Mouse (Mus musculus): Measurements from ENCODE around the gene Sp2. TPM values are rescaled to one million over a fixed set of nuclear protein-coding genes. Genes with fewer than 3 reads are reported as not detected.

The Sp2 gene
- polyA plus RNA-seq, 1 experiment from 2014 or later: 13.0 TPM

GRCm38 (mm10) chr11:96968476-96968875 is 14.3 kb downstream of the Sp2 start:
- Histone ChIP-seq H3K36me3 (peaks cover 24% of the 10 kb centered on the region), H3K4me2 (peak overlapping the region; percentile 64), H3K9me3 (replicated peaks) (no peaks in the 10 kb centered on the region), H3K9ac (peak overlapping the region; percentile 64), H3K27me3 (no peaks in the 10 kb centered on the region), H3K4me3 (replicated peaks) (peak overlapping the region; percentile 33; the same call in 1 of the 2 replicates), H3K4me1 (replicated peaks) (peaks cover 92% of the 10 kb centered on the region), H3K27ac (peak overlapping the region; percentile 88)
- ATAC-seq (ENCODE audit: low read depth) (peak; percentile 13; the same call in 1 of the 2 replicates), DNase-seq (no peak)
- 50% methylated on average over 6 of the region's 6 CpGs for WGBS (ENCODE audit: insufficient replicate concordance)

- peak; percentile 14 for ATAC-seq (ENCODE audit: low read depth)
- H3K9ac ChIP-seq: peak overlapping the region; percentile 64
- peaks cover 93% of the 10 kb centered on the region for H3K4me1 ChIP-seq (replicated peaks)
- H3K27me3 ChIP-seq: no peaks in the 10 kb centered on the region
- WGBS (ENCODE audit: insufficient replicate concordance): 23% methylated on average over 11 of the region's 11 CpGs
- H3K27ac ChIP-seq: peak overlapping the region; percentile 88
- peak overlapping the region; percentile 64 for H3K4me2 ChIP-seq
- peaks cover 31% of the 10 kb centered on the region for H3K36me3 ChIP-seq
- H3K4me3 ChIP-seq (replicated peaks): peak overlapping the region; percentile 33
- DNase-seq: no peak
- no peaks in the 10 kb centered on the region for H3K9me3 ChIP-seq (replicated peaks)
Measured at GRCm38 (mm10) chr11:96967544-96968269, 15.1 kb downstream of the Sp2 start.

GRCm38 (mm10) chr11:96966914-96967543 is 15.7 kb downstream of the Sp2 start:
- Histone ChIP-seq H3K9me3 (replicated peaks) (no peaks in the 10 kb centered on the region), H3K4me3 (replicated peaks) (peak overlapping the region; percentile 33), H3K27ac (peak overlapping the region; percentile 88), H3K4me1 (replicated peaks) (peaks cover 93% of the 10 kb centered on the region), H3K27me3 (no peaks in the 10 kb centered on the region), H3K36me3 (peaks cover 38% of the 10 kb centered on the region), H3K4me2 (peak overlapping the region; percentile 64), H3K9ac (peak overlapping the region; percentile 64)
- DNase-seq (no peak), ATAC-seq (ENCODE audit: low read depth) (0 out of 2 replicates have a peak, but pooled peaks have one; percentile 17)
- 27% methylated on average over 13 of the region's 13 CpGs for WGBS (ENCODE audit: insufficient replicate concordance)

GRCm38 (mm10) chr11:96966172-96966571 is 16.6 kb downstream of the Sp2 start:
- H3K27me3 ChIP-seq: no peaks in the 10 kb centered on the region
- peak overlapping the region; percentile 64; the same call in 1 of the 2 replicates for H3K4me2 ChIP-seq
- no peak overlapping the region for H3K4me3 ChIP-seq (replicated peaks)
- H3K4me1 ChIP-seq (replicated peaks): peaks cover 93% of the 10 kb centered on the region
- H3K27ac ChIP-seq: peak overlapping the region; percentile 88
- H3K9ac ChIP-seq: peak overlapping the region; percentile 64; the same call in 1 of the 2 replicates
- DNase-seq: no peak
- H3K9me3 ChIP-seq (replicated peaks): no peaks in the 10 kb centered on the region
- no peak for ATAC-seq (ENCODE audit: low read depth)
- peaks cover 46% of the 10 kb centered on the region for H3K36me3 ChIP-seq
- WGBS (ENCODE audit: insufficient replicate concordance): 68% methylated on average over 3 of the region's 3 CpGs

GRCm38 (mm10) chr11:96963580-96963979 is 19.2 kb downstream of the Sp2 start:
- no peaks in the 10 kb centered on the region for H3K9me3 ChIP-seq (replicated peaks)
- H3K4me1 ChIP-seq (replicated peaks): peaks cover 83% of the 10 kb centered on the region
- H3K4me2 ChIP-seq: no peak overlapping the region
- H3K36me3 ChIP-seq: peaks cover 66% of the 10 kb centered on the region
- H3K4me3 ChIP-seq (replicated peaks): no peak overlapping the region
- 32% methylated on average over 8 of the region's 8 CpGs for WGBS (ENCODE audit: insufficient replicate concordance)
- ATAC-seq (ENCODE audit: low read depth) (peak; percentile 63), DNase-seq (peak; percentile 74)
- H3K27me3 ChIP-seq: no peaks in the 10 kb centered on the region
- H3K27ac ChIP-seq: peak overlapping the region; percentile 88
- peak overlapping the region; percentile 27; the same call in 1 of the 2 replicates for H3K9ac ChIP-seq

GRCm38 (mm10) chr11:96957061-96957805 is 25.5 kb downstream of the Sp2 start:
- Histone ChIP-seq H3K27me3 (no peaks in the 10 kb centered on the region), H3K36me3 (peaks cover 99% of the 10 kb centered on the region), H3K4me3 (replicated peaks) (no peak overlapping the region), H3K4me1 (replicated peaks) (peaks cover 85% of the 10 kb centered on the region), H3K4me2 (peak overlapping the region; percentile 57), H3K9ac (peak overlapping the region; percentile 67), H3K9me3 (replicated peaks) (no peaks in the 10 kb centered on the region), H3K27ac (peak overlapping the region; percentile 93)
- peak; percentile 43 for ATAC-seq (ENCODE audit: low read depth)
- DNase-seq: no peak
- WGBS (ENCODE audit: insufficient replicate concordance): 86% methylated on average over 10 of the region's 10 CpGs

- peak overlapping the region; percentile 57 for H3K4me2 ChIP-seq
- H3K9me3 ChIP-seq (replicated peaks): no peaks in the 10 kb centered on the region
- peak overlapping the region; percentile 93 for H3K27ac ChIP-seq
- peaks cover 85% of the 10 kb centered on the region for H3K4me1 ChIP-seq (replicated peaks)
- H3K36me3 ChIP-seq: peaks cover 99% of the 10 kb centered on the region
- WGBS (ENCODE audit: insufficient replicate concordance): 30% methylated on average over 20 of the region's 20 CpGs
- DNase-seq (peak; percentile 80), ATAC-seq (ENCODE audit: low read depth) (peak; percentile 89)
- H3K4me3 ChIP-seq (replicated peaks): peak overlapping the region; percentile 25; the same call in 1 of the 2 replicates
- no peaks in the 10 kb centered on the region for H3K27me3 ChIP-seq
- H3K9ac ChIP-seq: peak overlapping the region; percentile 67
Measured at GRCm38 (mm10) chr11:96956009-96956724, 26.6 kb downstream of the Sp2 start.

GRCm38 (mm10) chr11:96955094-96955493 is 27.7 kb downstream of the Sp2 start:
- no peak overlapping the region for H3K4me3 ChIP-seq (replicated peaks)
- DNase-seq (no peak), ATAC-seq (ENCODE audit: low read depth) (no peak)
- H3K36me3 ChIP-seq: peaks cover 99% of the 10 kb centered on the region
- H3K9me3 ChIP-seq (replicated peaks): no peaks in the 10 kb centered on the region
- H3K4me1 ChIP-seq (replicated peaks): peaks cover 88% of the 10 kb centered on the region
- H3K27ac ChIP-seq: peak overlapping the region; percentile 93
- H3K9ac ChIP-seq: peak overlapping the region; percentile 67
- H3K27me3 ChIP-seq: no peaks in the 10 kb centered on the region
- 74% methylated on average over 4 of the region's 4 CpGs for WGBS (ENCODE audit: insufficient replicate concordance)
- peak overlapping the region; percentile 57 for H3K4me2 ChIP-seq

GRCm38 (mm10) chr11:96952896-96953295 is 29.9 kb downstream of the Sp2 start:
- Histone ChIP-seq H3K9ac (peak overlapping the region; percentile 28; the same call in 1 of the 2 replicates), H3K36me3 (peaks cover 98% of the 10 kb centered on the region), H3K4me2 (no peak overlapping the region), H3K27ac (peak overlapping the region; percentile 99), H3K4me1 (replicated peaks) (peaks cover 98% of the 10 kb centered on the region), H3K9me3 (replicated peaks) (no peaks in the 10 kb centered on the region), H3K27me3 (no peaks in the 10 kb centered on the region), H3K4me3 (replicated peaks) (no peak overlapping the region)
- WGBS (ENCODE audit: insufficient replicate concordance): 58% methylated on average over 6 of the region's 6 CpGs
- DNase-seq (no peak), ATAC-seq (ENCODE audit: low read depth) (no peak)

GRCm38 (mm10) chr11:96952426-96952825 is 30.3 kb downstream of the Sp2 start:
- ATAC-seq (ENCODE audit: low read depth) (no peak), DNase-seq (no peak)
- Histone ChIP-seq H3K27me3 (no peaks in the 10 kb centered on the region), H3K4me1 (replicated peaks) (peaks cover 98% of the 10 kb centered on the region), H3K27ac (peak overlapping the region; percentile 99), H3K4me3 (replicated peaks) (no peak overlapping the region), H3K4me2 (no peak overlapping the region), H3K9ac (peak overlapping the region; percentile 28; the same call in 1 of the 2 replicates), H3K9me3 (replicated peaks) (no peaks in the 10 kb centered on the region), H3K36me3 (peaks cover 93% of the 10 kb centered on the region)
- 82% methylated on average over 10 of the region's 10 CpGs for WGBS (ENCODE audit: insufficient replicate concordance)

All from liver, embryonic 13.5 days (tissue).